Mouse (Mus musculus) adrenal gland, postnatal 10 days (tissue): Measurements from ENCODE around the gene Zfyve28. TPM values are rescaled to one million over a fixed set of nuclear protein-coding genes. Genes with fewer than 3 reads are reported as not detected.
A peak's percentile ranks its signal among the peaks of the same experiment; 100 is the strongest.

Experiments
- DNase-seq: peaks from one replicate; pipeline ENCODE4 v3.0.0; 2021; ENCODE audit warnings: mixed read lengths
- total RNA-seq, 2 experiments: library from RNA; stranded (reverse); gene quantifications; 2 replicates each; pipeline ENCODE4 v1.2.3; 2021

Gene Zfyve28
- total RNA-seq, 2 experiments from 2014 or later, result 1.2 to 1.8 TPM

DNA sequence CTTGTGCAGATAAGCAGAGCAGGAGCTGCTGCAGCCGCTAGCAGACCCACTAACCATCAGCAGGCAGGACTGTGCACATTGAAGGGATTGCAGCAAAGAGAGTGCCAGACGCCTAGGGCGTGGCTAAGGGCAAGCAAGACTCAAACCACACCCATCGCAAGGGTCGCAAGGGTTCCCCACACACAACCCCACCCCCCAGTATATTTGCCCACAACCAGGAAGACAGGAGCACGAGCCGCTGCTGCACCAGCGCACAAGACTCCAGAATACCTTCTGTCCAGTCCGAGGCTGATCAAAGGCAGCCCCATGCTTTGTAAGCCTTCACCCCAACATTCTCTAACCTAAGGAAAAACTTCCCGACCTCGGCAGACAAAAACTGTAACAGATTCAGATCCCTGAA, 1.7 kb downstream of the Zfyve28 start:
- DNase-seq, result no peak

GRCm38 (mm10) chr5:34285285-34285684, 3.0 kb downstream of the Zfyve28 start:
- DNase-seq, result no peak

- DNase-seq, result no peak
Measured at GRCm38 (mm10) chr5:34284156-34284750, 4.0 kb downstream of the Zfyve28 start.

GRCm38 (mm10) chr5:34283355-34283754, 4.9 kb downstream of the Zfyve28 start:
- DNase-seq, result no peak

DNA sequence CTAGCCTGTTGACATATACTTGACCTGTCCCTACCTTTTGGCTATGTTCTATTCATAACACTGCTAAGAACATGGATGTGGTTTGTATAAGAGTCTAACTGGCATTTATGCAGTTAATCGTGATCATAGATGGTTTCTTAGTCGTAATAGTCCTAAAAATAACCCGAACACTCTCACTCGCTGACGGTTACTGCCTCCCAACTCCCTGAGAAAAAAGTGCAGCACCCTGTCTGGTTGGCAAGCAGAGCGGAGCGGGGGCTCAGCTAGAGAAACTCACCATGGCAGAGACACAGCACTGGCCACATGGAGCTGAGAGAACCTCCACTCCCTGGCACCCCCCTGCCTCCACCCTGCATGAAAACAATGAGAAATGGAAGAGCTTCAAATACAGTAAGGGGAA, 7.3 kb downstream of the Zfyve28 start:
- DNase-seq, result no peak

- no peak for DNase-seq
Measured at GRCm38 (mm10) chr5:34279214-34279613, 9.0 kb downstream of the Zfyve28 start.

- DNase-seq, result no peak
Measured at GRCm38 (mm10) chr5:34278058-34278457, 10.2 kb downstream of the Zfyve28 start.

- no peak for DNase-seq
Measured at GRCm38 (mm10) chr5:34276746-34277145, 11.5 kb downstream of the Zfyve28 start.

GRCm38 (mm10) chr5:34276191-34276590, 12.1 kb downstream of the Zfyve28 start:
- DNase-seq, result peak; percentile 25

DNA sequence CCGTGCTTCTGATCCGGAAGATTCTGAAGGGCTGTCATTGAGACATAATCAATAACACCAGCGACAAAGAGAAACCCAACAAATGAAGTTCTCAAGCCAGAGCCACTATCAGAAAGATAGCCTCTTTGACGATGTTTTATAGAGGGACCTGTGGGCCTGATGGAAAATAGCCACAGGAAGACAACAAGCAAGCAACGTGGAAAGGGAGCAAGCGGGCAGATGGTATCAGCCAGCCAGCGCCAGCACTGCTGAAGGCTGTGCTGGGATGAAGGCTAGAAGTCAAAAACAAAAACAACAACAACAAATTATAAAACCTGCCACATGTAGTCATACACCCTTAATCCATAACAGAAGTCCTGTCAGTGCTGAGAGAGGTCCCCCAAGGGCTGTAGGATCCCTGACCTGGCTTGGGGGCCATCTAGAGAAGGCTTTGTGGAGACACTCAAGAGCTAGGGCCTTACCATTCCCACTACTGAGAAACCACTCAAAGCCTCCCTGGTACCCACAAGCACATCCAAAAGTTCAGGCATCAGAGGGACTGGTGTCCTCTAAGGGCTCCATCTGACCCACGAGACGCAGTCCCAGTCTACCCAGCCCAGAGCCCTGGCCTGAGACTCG, 13.5 kb downstream of the Zfyve28 start:
- no peak for DNase-seq

DNA sequence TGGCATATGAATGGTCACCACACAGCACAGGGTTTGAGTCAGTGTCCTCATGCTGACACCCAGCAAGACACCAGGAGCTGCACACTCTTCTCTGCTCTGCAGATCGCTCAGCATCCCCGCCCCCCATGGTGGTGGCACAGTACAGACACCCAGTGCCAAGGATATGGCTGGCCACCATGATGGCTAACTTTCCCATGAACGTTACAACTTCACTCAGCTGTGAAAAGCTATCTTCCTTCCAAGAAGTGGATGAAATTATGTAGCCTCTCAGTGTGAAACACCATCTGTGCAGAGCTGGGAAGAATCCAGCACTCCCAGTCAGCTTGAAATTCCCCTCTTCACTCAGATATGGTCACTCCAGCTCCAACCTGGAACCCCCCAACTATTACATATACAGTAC, 14.0 kb downstream of the Zfyve28 start:
- DNase-seq, result no peak

GRCm38 (mm10) chr5:34273251-34273681, 15.0 kb downstream of the Zfyve28 start:
- DNase-seq, result no peak

DNA sequence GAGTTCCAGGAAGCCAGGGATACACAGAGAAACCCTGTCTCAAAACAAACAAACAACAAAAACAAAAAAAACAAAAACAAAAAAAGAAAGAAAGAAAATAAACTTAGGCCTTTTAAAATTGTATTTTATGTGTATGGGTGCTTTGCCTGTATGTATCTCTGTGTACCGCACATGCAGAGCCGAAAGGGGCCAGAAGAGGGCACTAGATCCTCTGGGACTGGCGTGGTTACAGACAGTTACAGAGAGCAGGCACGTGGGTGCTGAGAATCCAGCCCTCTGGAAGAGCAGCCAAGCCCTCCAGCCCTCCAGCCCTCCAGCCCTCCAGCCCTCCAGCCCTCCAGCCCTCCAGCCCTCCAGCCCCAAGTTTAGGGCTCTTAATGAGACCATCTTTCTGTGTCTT, 16.5 kb downstream of the Zfyve28 start:
- peak; percentile 60 for DNase-seq

- DNase-seq, result no peak
Measured at GRCm38 (mm10) chr5:34269921-34270465, 18.3 kb downstream of the Zfyve28 start.

DNA sequence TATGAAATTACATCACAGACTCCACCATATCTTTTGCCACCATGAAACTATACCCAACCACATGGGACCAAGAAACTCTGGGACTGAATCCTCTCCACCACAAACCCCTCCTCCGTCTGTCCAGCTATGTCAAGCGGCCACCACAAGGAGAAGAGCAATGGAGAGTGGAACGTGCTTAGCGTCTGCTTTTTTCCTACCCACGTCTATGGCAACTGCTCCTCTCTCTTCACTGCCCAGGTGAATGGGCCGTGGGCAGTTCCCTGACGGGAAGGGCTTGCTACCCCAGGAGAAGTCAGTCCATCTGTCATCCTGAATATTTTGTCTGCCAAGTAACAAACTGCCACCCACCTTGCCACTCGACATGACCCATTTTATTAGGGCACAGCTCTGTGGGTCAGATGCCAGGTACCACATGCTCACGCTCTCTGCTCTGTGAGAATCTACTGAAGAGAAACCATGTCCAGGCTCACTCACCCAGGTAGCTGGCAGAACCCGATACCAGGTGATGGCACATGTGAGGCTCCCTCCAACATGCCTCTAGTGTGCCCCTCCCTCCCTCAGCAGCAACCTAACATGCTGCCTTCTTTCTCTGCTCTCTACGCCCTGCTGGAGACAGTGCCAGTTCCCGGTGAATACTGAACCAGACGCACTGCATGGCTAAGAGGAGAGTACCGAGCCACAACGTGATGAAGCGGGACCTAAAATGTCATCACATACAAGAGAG, 18.9 kb downstream of the Zfyve28 start:
- no peak for DNase-seq

DNA sequence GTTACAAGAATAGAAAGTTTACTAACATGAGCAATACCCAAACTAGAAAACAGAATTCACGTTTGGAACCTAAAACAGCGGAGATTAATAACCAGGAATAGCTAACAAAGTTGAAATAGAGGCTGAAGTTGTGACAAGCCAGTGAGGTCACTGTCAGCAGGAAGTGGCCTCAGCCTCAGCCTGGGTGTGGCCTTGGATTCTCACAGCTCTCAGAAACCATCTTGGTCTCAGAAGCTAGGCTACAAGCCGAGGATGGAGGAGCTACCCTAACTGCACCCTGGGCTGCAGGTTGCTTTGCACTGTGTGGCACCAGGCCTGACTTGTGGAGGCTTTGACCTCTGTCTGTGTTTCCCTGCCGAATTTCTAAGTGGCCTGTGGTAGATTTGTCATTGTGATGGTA, 22.2 kb downstream of the Zfyve28 start:
- DNase-seq, result no peak

DNA sequence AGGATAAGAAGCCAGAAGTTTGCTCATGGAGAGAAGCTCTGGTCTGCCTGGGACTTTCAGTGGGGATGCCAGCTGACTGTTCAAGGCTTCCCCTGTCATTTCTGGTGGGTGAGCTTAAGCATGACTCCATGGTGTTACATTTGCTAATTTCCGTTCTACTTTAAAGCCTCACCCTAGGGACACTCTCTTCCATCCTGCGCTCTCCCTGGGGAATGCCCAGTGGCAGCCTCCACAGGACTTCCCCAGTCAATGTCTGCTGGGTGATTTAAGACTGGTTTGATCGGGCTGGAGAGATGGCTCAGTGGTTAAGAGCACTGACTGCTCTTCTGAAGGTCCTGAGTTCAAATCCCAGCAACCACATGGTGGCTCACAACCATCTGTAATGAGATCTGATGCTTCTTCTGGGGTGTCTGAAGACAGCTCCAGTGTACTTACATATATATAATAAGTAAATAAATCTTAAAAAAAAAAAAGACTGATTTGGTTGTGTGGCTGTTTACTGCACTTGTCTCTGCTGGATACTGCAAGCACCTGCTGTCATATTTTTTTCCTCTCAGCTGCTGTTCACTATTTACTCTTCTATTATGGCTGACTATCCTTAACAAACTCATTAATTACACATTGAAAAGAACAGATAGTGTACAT, 29.0 kb downstream of the Zfyve28 start:
- no peak for DNase-seq

DNA sequence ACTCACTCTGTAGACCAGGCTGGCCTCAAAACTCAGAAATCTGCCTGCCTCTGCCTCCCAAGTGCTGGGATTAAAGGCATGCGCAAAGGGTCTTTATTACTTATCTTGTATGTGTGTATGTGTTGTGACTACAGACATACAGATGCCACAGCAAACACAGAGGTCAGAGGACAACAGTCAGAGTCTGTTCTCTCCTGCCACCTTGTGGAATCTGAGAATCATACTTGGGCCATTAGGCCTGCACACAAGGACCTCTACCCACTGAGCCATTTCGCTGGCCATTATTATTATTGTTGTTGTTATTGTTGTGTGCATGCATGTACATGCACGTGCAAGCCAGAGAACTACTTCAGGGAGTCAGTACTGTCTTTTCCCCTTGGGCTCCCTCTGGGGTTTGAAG, 33.1 kb downstream of the Zfyve28 start:
- DNase-seq, result peak; percentile 23

- DNase-seq, result no peak
Measured at GRCm38 (mm10) chr5:34254309-34254708, 33.9 kb downstream of the Zfyve28 start.

GRCm38 (mm10) chr5:34252967-34253519, 35.2 kb downstream of the Zfyve28 start:
- DNase-seq, result peak; percentile 50

DNA sequence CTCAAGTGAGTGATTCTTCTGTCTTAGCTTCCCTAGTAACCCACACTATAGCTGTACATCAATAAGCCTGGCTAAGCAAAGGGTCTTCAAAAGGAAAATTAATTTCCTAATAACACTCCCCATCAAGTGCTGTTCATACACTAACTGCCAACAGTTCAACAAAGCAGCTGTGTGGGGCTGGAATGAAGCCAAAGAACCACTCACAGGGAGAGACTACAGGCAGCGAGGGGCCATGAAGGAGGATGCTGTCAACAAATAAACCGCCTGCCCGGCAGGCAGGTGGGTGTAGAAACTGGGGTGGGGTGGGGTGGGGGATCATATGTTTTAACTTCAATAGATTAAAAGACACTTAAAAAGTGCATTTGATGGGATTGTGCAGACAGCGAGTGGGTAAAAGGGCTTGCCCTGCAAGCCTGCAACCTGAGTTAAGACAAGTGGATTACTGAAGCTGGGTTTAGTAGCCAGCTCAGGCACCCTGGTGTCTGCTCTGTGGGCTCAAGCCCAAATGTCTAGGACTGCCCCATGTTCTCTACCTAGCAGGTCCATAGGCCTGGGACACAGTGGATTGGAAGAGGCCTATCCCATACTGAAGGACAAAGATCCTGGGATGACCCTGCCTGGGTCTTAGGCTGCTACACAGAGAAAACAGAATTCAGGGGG, 35.8 kb downstream of the Zfyve28 start:
- peak; percentile 54 for DNase-seq

- peak; percentile 49 for DNase-seq
Measured at GRCm38 (mm10) chr5:34251794-34252193, 36.5 kb downstream of the Zfyve28 start.
